Mouse (Mus musculus) ES-E14 (cell line): ENCODE results near the gene Cd68.

Source experiments
- CHD2 ChIP-seq: IDR thresholded peaks from 2 replicates; pipeline ENCODE4 v1.6.1; 2014; ENCODE audit warnings: mild to moderate bottlenecking, low read depth, low read length, inconsistent platforms
- HCFC1 ChIP-seq: IDR thresholded peaks from 2 replicates; pipeline ENCODE4 v1.6.1; 2012; ENCODE audit warnings: low read length, inconsistent platforms, borderline replicate concordance; ENCODE audit not compliant: insufficient read depth
- MAFK ChIP-seq: IDR thresholded peaks from 2 replicates; pipeline ENCODE4 v1.6.1; 2014; ENCODE audit warnings: mild to moderate bottlenecking, low read depth, low read length, inconsistent platforms; ENCODE audit not compliant: insufficient read depth
- ZC3H11A ChIP-seq: IDR thresholded peaks from 2 replicates; pipeline ENCODE4 v1.6.1; 2012; ENCODE audit warnings: low read depth, mild to moderate bottlenecking, inconsistent platforms, low read length, borderline replicate concordance
- ZNF384 ChIP-seq: IDR thresholded peaks from 2 replicates; pipeline ENCODE4 v1.6.1; 2012; ENCODE audit warnings: low read depth, low read length, inconsistent platforms

- no peak for TF ChIP-seq ZC3H11A
- no peak for TF ChIP-seq HCFC1
- no peak for TF ChIP-seq ZNF384
- TF ChIP-seq CHD2, result no peak
- no peak for TF ChIP-seq MAFK
Observed at GRCm38 (mm10) chr11:69687061-69687460, 21.1 kb upstream of the Cd68 start.
